Mouse (Mus musculus): Measurements from ENCODE around the gene Plg.

The Plg gene

DNA sequence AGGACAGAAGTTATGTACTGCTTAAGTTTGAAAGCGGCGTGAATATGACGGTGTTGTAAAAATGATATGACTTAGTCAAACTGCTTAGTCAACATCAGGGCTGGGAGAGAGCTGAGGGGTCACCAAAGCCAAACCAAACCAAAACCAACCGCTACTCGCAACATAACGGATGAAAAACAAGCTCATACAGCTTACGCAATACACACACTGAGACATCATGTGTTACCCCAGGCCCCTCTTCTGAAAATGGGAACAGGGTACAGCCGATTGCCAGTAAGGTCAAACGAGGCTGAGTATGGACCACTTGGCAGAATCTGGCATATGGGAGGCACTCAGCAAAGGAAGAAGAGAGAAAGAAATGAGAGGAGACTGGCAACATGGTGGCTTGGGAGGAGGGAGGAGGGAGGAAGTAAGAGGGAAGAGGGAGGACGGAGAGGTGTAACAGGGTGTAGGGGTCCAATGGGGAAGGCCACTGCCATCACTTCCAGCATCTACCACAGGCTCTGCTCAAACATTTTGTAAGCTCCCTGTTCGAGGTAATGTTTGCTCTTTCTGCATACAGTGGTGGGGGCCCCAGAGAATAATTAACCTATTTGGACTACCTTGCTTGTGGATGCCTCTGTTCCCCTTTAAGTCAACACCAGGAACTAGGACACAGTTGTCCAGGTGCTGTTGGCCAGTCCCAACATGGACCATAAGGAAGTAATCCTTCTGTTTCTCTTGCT lies at the start of gene Plg:
TSS of gene Plg (plus strand) at position 628 of the 725 bp plus-strand sequence.
- no peak for DNase-seq (ENCODE audit: low spot score in 2 of 2)

DNA sequence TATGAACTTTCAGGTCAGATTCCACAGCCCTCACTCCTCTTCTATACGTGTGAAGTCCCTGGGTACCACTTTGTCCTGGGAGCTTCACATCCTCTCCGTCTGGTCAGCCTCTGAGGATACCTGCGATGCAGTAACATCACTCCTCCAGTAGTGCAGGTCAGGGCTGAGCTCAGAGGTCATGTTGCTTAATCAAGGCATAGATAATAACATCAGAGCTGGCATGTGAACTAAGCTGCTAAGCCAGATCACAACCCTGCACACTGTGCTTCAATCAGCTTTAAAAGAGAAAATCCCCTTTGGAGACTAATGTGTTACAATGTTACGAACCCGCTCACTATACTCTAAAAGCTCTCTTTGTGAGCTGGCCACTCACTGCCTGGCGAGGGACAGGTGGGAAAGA lies 43.3 kb upstream of the Plg start:
- no peak for DNase-seq (ENCODE audit: low spot score in 2 of 2)

DNA sequence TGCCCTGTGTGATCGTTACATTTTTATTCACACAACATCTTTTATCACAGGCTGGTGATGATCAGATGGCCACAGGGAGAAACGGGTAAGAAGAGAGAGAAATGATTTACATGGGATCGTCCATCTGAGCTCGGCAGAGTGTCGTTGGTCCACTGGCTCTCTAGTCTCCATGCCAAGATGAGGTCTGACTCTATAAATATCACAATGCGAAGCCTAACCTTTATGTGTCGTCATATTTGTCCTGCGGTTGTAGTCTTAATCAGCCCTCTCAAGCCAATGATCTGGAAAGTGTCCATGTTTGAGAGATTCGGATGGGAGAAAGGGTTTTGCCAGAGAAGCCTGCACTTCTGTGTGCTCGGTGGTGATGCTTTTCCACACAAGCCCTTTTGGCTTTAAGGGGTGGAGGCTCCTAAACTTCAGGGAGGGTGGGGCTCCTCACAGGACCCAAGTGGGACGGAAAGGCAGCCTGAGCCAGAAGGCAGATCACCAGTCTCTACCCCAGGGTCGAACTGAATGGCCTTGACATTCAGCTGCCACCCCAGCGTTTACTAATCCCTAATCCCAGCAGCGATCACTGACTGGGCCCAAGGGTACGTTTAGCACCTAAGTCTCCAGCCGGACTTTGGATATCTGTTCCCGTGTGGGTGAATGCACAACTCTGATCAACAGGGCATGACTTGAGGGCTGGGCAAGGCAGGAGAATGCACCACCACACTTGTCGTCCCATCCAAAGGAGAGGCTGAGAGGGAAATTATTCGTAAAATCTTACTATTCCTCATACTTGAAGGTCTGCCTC lies 42.1 kb upstream of the Plg start:
- DNase-seq (ENCODE audit: low spot score in 2 of 2) = no peak

DNA sequence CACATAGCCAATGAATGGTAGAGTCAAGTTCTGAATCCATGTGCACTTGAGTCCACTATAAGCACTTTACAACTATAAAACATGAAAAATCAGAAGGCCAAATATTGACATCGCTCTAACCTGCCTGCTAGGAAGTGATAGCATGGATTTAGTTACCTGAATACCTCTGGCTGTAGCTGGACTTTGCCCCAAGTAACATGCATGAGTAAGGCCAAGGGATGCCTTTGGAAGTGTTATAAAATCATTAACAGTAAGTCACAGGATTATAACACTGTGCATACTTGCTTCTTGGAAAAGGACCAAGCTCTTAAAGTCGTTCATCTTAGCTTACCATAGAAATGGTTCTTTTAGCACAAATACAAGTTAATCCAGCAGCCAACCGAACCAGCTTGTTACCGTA lies 41.3 kb upstream of the Plg start:
- DNase-seq (ENCODE audit: low spot score in 2 of 2) = no peak

DNA sequence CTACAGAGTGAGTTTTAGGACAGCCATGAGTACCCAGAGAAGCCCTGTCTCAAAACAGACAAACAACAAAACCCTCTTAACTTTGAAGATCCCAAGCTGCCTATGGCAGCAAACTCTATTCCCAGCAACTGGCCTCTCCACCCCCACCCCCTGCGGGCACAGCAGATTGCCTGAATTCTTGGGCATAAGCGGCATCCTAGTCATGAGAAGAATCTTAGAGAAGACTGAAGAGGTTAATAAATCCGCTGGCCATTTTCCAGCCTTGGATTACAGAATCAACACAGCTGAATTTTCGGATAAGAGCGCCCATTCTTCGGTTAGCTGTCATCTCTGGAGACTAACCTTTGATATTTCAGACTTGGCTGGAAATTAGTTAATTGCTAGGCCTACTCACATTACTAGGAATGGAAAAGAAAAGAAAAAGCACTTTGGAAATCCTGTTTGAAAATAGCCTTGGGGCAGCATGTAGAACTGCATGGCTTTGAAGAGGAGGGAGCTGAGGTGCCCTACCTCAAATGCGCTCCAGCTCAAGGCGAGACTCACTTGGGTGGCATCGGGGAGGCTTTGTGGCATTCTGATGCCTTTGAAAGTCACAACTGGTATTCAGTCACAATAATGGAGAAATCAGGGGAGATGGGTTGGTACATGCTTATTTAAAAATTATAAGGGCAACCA lies 34.6 kb upstream of the Plg start:
- DNase-seq (ENCODE audit: low spot score in 2 of 2) = no peak

DNA sequence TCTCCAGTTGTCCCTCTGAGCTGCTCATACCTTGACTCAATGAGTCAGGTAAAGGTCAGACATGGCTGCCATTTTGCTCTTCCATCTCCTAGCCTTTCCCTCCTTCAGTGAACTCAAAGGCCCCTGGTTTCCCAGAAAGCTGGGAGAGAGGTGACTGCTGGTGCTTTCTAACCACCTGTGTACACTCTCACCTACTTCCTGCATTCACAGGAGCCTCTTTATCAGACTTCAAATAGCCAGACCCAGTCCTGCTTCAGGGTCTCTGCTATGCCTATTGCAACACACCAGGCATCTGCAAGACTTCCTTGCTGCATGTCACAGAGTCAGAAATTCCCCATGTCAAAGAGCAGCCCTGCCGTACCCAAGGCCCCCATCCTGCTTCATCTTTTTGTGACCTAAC lies 30.9 kb upstream of the Plg start:
- no peak for DNase-seq (ENCODE audit: low spot score in 2 of 2)

DNA sequence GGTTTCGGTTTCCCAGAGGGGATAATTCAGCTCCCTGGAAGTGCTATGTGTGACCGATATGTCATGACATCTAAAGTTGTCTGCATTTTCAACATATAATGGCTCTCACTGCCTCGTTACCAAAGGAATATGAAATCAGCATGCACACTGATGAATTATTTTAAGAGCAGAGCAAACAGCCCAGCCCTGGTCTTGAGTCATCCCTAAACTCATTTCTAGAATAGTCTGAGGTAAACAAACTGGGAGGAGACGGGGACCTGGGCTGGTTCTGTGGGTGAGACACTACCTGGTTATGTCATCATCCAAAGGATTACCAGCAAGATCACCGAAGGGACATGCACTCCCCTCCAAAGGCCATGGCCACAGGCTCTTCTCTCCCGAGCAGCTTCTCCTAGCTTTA lies 26.8 kb upstream of the Plg start:
- peak in 1 of 2 experiments; percentile 14 for DNase-seq (ENCODE audit: low spot score in 2 of 2)

DNA sequence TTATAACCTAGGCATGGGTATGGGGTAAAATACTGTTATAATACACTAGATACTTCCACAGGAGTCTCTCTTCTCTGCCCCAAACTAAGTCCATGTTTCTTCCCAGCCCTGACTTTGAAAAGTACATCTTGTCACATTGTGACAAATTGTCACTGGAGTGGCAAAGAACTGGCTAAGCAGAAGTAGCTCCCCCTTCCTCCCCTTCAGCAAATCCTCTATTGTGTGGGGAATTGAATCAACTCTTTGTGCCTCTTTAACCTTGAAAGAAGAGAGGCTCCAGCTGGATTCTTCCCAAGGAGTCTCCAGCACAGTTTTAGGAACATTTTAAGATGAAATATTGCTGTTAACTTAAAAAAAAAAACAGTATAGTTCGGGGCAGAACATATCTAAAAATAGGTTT lies 25.6 kb upstream of the Plg start:
- no peak for DNase-seq (ENCODE audit: low spot score in 2 of 2)

DNA sequence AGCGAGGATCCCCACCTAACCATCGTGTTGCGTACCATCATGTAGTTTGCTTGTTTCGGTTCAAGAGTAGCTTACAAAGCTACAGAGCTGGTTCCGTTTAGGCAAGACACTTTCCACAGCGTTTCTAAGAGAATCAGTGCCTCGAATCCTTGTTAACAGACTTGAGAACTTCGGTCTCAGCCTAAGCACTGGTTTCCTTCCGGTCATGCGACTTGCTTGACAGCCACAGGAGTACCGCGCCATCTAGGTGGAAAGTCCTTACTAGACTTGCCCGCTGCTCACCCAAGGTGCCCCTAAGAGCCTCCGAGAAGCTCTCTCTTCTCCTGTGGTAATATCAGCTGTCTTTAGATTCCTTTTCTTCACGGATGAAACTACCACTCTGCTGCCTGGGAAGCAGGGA lies 18.5 kb upstream of the Plg start:
- DNase-seq (ENCODE audit: low spot score in 2 of 2) = no peak

DNA sequence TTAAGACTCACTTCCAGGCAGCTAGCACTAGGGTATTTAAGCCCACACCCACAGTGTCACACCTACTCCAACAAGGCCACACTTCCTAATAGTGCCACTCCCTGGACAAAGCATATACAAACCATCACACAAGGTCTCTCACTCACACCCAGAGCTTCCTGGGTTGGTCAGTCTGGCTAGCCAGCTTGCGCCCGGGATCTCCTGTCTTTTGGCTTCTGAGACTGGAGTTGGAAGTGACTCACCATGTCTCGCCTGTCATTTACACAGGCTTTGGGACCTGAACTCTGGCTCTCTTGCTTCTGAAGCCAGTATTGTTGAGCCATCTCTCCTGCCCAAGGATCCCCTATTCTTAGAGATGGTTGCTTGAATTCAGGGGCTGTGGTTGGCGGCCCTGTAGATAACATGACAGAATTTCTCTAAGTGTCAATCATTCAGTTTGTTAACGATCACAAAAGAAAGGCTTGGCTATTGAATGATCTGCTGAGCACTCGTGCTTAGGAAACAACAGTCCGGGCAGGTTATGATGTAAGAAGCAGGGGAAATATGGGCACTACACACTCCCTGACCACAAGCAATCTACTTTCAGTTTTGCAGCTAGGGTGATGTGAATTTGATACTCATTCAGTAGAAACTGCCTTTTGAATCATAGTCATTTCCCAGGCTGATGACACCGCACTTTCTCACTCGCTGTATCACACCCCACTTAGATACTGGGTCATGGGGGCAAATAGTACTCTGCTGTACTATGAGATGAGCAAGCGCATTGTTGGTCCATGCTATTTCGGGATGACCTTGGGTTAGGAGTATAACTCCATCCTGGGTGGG lies 14.6 kb upstream of the Plg start:
- no peak for DNase-seq (ENCODE audit: low spot score in 2 of 2)

DNA sequence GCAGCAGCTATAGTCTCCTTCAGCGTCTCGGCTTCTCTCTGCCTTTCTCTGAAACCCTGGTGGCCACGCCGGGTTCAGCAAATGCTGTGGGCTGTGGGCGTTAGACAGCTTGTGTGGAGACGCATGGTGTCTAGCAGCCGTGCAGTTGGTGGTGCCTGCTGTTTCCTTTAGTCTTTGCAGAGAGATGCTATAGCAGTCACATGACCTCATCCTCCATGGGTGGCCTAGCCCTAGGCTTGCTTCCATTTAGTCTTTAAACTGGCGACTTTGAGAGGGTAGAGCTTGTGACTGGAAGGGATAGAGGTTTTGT lies 14.0 kb upstream of the Plg start:
- no peak for DNase-seq (ENCODE audit: low spot score in 2 of 2)

DNA sequence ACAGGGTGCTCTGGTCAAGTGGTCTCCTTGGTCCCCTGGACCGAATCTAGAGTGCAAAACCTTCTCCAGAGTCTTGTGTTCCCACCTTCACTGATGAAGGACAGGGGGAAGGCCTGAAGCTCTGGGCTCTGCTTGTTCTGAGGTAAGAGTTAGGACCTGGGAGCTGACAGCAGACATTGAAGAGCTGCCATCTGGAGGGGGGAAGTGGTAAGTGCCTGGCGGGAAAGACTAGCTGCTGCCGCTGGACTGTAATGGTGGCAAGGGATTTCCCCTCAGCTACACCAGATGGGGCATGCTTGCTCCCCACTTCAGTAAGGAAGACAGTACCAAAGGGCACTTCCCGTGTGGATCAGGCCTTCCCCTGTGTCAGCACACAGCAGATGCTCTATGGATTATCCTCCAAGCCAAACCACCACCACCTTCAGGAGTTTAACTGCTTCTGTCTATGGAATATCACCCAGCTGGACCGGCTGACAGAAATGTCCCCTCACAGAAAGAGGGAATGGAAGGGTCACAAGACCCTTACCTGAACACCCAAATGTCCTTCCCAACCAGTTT lies 11.0 kb upstream of the Plg start:
- DNase-seq (ENCODE audit: low spot score in 2 of 2) = peak; percentile 39 to 59

DNA sequence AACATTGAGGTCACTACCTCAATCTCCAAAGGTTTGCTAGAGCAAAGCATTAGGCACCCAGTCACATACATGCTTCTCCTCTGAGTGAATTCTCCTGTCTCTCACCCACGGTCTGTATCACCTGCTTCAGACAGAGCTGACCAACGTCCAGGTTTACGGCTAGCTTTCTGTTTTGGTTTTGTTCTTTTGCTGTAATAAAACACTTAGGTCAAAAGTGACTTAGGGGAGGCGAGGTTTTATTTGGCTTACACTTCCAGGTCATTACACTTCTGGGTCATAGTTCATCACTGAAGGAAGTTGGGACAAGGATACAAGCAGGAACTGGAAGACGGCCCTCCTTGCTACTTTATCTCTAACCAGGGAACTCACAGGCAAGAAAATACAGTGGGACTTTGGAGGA lies 9.0 kb upstream of the Plg start:
- no peak for DNase-seq (ENCODE audit: low spot score in 2 of 2)

DNA sequence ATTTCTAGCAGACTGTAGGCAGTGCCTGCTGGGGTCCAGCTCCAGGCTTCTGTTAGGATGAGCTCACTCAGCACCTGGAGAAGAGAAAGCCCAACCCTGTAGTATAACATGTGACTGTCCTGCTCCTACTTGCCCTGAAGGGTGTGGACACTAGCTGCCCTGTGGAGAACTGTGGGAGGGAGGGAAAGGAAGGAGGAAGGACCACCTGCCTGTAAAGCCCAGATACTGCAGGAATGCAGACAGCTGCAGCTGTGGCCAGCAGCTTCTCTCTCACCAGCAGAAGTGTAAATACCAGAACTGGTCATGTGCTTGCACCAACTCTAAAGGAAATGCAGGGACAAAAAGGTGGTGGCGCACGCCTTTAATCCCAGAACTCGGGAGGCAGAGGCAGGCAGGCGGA lies 8.1 kb upstream of the Plg start:
- no peak for DNase-seq (ENCODE audit: low spot score in 2 of 2)

DNA sequence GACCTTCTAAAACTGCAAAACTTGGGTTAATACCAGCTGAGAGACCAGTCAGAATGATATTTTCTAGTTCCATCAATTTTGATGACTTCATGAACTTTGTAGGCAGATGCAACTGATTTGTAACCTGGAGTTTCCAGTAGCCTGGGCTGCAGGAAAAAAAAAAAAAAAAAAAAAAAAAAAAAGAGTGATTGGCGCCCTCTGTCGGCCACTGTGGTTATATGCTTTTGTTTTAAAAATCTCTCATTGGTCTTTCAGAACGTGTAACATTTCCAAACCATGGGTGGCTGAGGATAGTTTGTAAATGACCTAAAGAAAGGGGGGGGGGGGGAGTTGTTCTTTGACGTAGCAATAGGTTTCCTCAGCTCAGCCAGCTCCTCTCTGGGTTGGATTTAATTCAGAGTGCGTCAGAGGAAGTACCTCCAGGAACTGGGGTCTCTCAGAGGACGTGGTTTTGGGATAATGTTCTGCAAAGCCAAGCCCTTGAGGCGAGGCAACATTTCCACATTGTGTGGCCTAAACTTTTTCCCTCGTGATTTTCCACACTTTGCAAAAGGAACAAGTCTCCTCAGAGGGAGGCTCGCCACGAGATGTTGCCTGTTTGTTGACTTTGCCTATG lies 7.0 kb upstream of the Plg start:
- DNase-seq (ENCODE audit: low spot score in 2 of 2) = no peak

DNA sequence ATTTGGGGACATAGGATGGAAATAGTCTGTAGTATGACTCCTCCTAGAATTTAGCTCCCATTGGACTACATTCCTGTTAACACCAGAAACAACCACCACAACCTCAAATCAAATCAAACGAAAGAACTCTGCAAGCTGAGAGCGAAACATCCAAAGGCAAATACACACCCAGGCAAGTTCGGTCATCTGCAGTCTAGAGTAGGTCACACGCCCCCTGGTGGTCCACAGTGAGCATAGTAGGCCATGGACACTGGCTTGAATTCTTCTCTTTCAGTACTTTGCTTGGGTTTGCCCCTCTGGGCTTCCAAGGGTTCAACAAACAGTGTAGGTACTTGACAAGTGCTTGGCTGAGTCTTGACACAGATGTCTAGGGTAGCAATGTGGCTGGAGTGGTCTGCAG lies 6.4 kb upstream of the Plg start:
- peak; percentile 48 to 65 for DNase-seq (ENCODE audit: low spot score in 2 of 2)

DNA sequence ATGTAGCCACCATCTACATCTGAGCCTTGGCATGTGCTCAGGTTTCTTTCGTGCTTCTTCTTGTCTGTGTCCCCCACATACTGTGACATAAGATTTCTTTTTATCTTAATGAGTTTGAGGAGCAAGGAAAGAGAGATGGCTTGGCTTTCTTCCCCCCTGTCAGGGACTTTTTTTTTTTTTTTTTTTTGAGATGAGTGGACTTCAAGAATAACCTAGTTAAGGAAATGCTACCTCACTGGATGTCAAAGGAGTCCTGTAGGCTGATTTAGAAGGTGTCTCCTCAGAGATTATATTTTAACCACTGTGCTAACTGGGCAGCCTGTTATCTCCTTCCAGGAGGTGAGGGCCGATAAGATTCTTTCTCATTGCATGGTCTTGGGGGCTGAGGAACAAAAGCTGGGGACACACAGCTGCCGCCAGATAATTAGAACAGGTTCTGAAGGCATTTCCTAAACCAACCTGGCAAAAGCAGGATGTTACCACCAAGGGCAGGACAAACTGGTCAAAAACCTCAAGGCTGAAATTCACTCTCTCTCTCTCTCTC lies 4.7 kb upstream of the Plg start:
- no peak for DNase-seq (ENCODE audit: low spot score in 2 of 2)

DNA sequence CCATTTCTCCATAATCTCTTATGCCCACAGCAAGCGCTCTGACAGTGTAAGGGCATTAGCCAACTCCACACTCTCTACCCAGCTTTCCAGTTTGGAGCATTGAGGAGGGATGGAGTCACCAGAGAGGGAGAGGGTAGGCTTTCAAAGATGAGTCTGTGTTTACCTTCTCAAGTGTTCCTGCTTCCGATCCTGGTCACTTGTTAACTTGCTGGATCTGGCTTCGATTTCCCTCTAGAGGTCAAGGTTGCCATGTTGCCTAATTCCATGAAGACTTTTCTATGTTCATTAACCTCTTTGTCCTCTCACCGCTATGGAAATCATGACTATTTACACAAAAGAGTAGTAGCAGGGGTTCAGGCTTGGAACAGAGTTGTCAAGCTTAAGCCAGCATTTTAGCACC lies 1.9 kb downstream of the Plg start:
- DNase-seq (ENCODE audit: low spot score in 2 of 2) = no peak

DNA sequence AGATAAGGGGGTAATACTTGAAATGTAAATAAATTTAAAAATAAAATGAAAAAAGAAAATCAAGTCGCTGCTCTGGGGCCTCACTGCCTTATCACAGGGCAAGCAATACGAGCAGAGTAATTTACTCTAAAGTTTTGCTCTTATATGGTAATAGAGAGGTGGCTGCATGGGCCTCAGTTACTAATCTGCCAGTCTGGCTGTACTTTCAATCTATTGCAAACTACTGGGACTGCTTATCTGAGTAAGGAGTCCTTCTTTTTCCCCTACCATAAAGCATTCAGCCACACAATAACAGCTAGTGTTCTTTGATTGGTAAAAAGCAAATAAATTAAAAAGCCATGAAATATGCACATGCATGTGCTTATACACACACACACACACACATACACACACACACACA lies 3.2 kb downstream of the Plg start:
- no peak for DNase-seq (ENCODE audit: low spot score in 2 of 2)

DNA sequence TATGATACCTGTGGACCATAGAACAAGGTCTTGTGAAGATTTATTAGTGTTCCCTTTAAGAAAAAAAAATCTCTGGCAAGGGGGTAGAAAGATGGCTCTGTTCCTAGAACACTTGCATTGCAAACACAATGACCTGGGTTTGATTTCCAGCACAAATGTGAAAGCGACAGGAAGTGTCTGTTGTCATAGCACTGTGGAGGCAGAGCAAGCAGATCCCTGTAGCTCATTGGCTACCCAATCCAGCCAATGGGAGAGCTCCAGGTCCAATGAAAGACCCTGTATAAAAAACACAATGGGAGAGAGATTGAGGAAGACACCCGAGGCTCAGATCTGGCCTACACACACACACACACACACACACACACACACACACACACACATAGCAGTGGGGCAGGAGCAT lies 4.1 kb downstream of the Plg start:
- no peak for DNase-seq (ENCODE audit: low spot score in 2 of 2)
